8 mouse cellular contexts compared by ENCODE assay signal in genomic region chr16:4639831-4640237, GRCm38 (mm10). TPM values are rescaled to one million over a fixed set of nuclear protein-coding genes. Genes with fewer than 3 reads are reported as not detected.
A peak's percentile ranks its signal among the peaks of the same experiment; 100 is the strongest.
DNase-seq lines count a peak whose midpoint lies in the region; ATAC-seq and TF ChIP-seq lines count a peak whose summit lies in the region.

Vasn (plus strand) TSS chr16:4639941.
Dnaja3 (plus strand) TSS chr16:4639989.

- no peak within 1 kb of the TSS for H3K27ac ChIP-seq in forebrain, embryonic 14.5 days (ENCODE audit: low read depth, low read length)
- peak within 1 kb of the TSS; percentile 93 for H3K27ac ChIP-seq in heart, postnatal 0 days (ENCODE audit: low read depth)
- peak within 1 kb of the TSS; percentile 75 for H3K27ac ChIP-seq in liver, embryonic 15.5 days (replicated peaks)
- peak within 1 kb of the TSS; percentile 77 for H3K27ac ChIP-seq in neural tube, embryonic 13.5 days (replicated peaks)

- H3K9me3 ChIP-seq in forebrain, embryonic 14.5 days (replicated peaks; ENCODE audit: control insufficient read depth, low read length): no peaks in the 10 kb centered on the region
- no peaks in the 10 kb centered on the region for H3K9me3 ChIP-seq in heart, postnatal 0 days (replicated peaks; ENCODE audit: control insufficient read depth, low read length)
- H3K9me3 ChIP-seq in liver, embryonic 15.5 days (replicated peaks): no peaks in the 10 kb centered on the region
- no peaks in the 10 kb centered on the region for H3K9me3 ChIP-seq in neural tube, embryonic 13.5 days

- peaks cover 30% of the 10 kb centered on the region for H3K4me1 ChIP-seq in forebrain, embryonic 14.5 days (ENCODE audit: control insufficient read depth, insufficient read depth, low read length)
- H3K4me1 ChIP-seq in heart, postnatal 0 days (ENCODE audit: control insufficient read depth, insufficient read depth): peaks cover 55% of the 10 kb centered on the region
- H3K4me1 ChIP-seq in liver, embryonic 15.5 days (replicated peaks): peaks cover 43% of the 10 kb centered on the region
- H3K4me1 ChIP-seq in neural tube, embryonic 13.5 days (replicated peaks): peaks cover 53% of the 10 kb centered on the region

- no peak for TF ChIP-seq CTCF in heart, postnatal 0 days (IDR thresholded peaks at IDR 0.05; ENCODE audit: low read depth)

- peak within 1 kb of the TSS; percentile 65 for H3K9ac ChIP-seq in forebrain, embryonic 14.5 days (ENCODE audit: low read length)
- peak within 1 kb of the TSS; percentile 73 for H3K9ac ChIP-seq in heart, postnatal 0 days (replicated peaks; ENCODE audit: low read depth, low read length)
- peak within 1 kb of the TSS; percentile 54 for H3K9ac ChIP-seq in liver, embryonic 15.5 days
- H3K9ac ChIP-seq in neural tube, embryonic 13.5 days: peak within 1 kb of the TSS; percentile 75

- peak within 1 kb of the TSS; percentile 41 for H3K4me3 ChIP-seq in forebrain, embryonic 14.5 days (ENCODE audit: low read depth, low read length)
- H3K4me3 ChIP-seq in heart, postnatal 0 days (ENCODE audit: low read depth, low read length): peak within 1 kb of the TSS; percentile 71
- H3K4me3 ChIP-seq in liver, embryonic 15.5 days (replicated peaks): peak within 1 kb of the TSS; percentile 61
- H3K4me3 ChIP-seq in neural tube, embryonic 13.5 days: peak within 1 kb of the TSS; percentile 56

- H3K27me3 ChIP-seq in forebrain, embryonic 14.5 days (replicated peaks; ENCODE audit: control insufficient read depth, insufficient read depth, low read length): no peaks in the 10 kb centered on the region
- H3K27me3 ChIP-seq in heart, postnatal 0 days (ENCODE audit: control insufficient read depth, insufficient read depth, low read length): no peaks in the 10 kb centered on the region
- H3K27me3 ChIP-seq in liver, embryonic 15.5 days: no peaks in the 10 kb centered on the region
- no peaks in the 10 kb centered on the region for H3K27me3 ChIP-seq in neural tube, embryonic 13.5 days

- TF ChIP-seq EP300 in heart, postnatal 0 days (IDR thresholded peaks at IDR 0.05; ENCODE audit: low read depth): no peak

- 1% methylated on average over 22 of the region's 22 CpGs for WGBS in forebrain, embryonic 14.5 days
- WGBS in heart, postnatal 0 days: under 1% methylated on average over 22 of the region's 22 CpGs
- under 1% methylated on average over 22 of the region's 22 CpGs for WGBS in liver, embryonic 15.5 days (ENCODE audit: insufficient replicate concordance)
- WGBS in neural tube, embryonic 13.5 days: under 1% methylated on average over 22 of the region's 22 CpGs

- peak; percentile 92 for DNase-seq in 3134 (ENCODE audit: extremely low read depth, insufficient read length, low spot score)
- DNase-seq in adrenal gland, postnatal 25 days: peak; percentile 87
- DNase-seq in forebrain, embryonic 14.5 days (ENCODE audit: low spot score): peak; percentile 84
- peak; percentile 91 for DNase-seq in heart, postnatal 0 days (ENCODE audit: low spot score)
- peak; percentile 94 to 96 for DNase-seq in kidney, postnatal 4 days
- DNase-seq in telencephalon, adult 2 months (ENCODE audit: low read depth, low spot score): peak; percentile 46

- peak within 1 kb of the TSS; percentile 82 for H3K4me2 ChIP-seq in forebrain, embryonic 14.5 days (ENCODE audit: low read length)
- H3K4me2 ChIP-seq in heart, postnatal 0 days (ENCODE audit: low read depth, low read length): peak within 1 kb of the TSS; percentile 75
- peak within 1 kb of the TSS; percentile 94 for H3K4me2 ChIP-seq in liver, embryonic 15.5 days
- peak within 1 kb of the TSS; percentile 78 for H3K4me2 ChIP-seq in neural tube, embryonic 13.5 days

- H3K36me3 ChIP-seq in forebrain, embryonic 14.5 days (ENCODE audit: control insufficient read depth, insufficient read depth, low read length): peaks cover under 1% of the 10 kb centered on the region; the same call in 1 of the 2 replicates
- H3K36me3 ChIP-seq in heart, postnatal 0 days (replicated peaks; ENCODE audit: control insufficient read depth, insufficient read depth, low read length): no peaks in the 10 kb centered on the region
- H3K36me3 ChIP-seq in liver, embryonic 15.5 days (replicated peaks): peaks cover 14% of the 10 kb centered on the region
- 0 out of 2 replicates have a peak, but pooled peaks cover 6% of the 10 kb centered on the region for H3K36me3 ChIP-seq in neural tube, embryonic 13.5 days

- ATAC-seq in forebrain, embryonic 14.5 days: peak; percentile 90
- peak; percentile 78 for ATAC-seq in heart, postnatal 0 days (ENCODE audit: insufficient read depth, low read depth)
- peak; percentile 91 for ATAC-seq in liver, embryonic 15.5 days (ENCODE audit: insufficient read depth)
- peak; percentile 92 for ATAC-seq in neural tube, embryonic 13.5 days (ENCODE audit: low read depth)

RNA-seq across cellular contexts. Expression of gene Vasn, which starts in this region (rescaled TPM):
- total RNA-seq in adrenal gland, postnatal 25 days (2021): 5.4 and 9.3 TPM in 2 replicates
- 2.1 and 2.8 TPM in 2 replicates for polyA plus RNA-seq in forebrain, embryonic 14.5 days (2014; fragmentation: Nextera tagmentation; extraction: Ambion mirVana)
- total RNA-seq in heart, postnatal 0 days (2014; rRNA removed; ENCODE audit: low replicate concordance): 38.7 and 64.8 TPM in 2 replicates
- polyA plus RNA-seq in heart, postnatal 0 days (2015; fragmentation: Nextera tagmentation; extraction: Ambion mirVana): 8.1 and 9.3 TPM in 2 replicates
- polyA plus RNA-seq in liver, embryonic 15.5 days (2015; fragmentation: Nextera tagmentation; extraction: Ambion mirVana): 2.4 and 2.8 TPM in 2 replicates
- 6.7 TPM in 2 replicates for polyA plus RNA-seq in neural tube, embryonic 13.5 days (2015; fragmentation: Nextera tagmentation; extraction: Ambion mirVana)

RNA-seq across cellular contexts. Expression of gene Dnaja3, which starts in this region (rescaled TPM):
- 117 and 125 TPM in 2 replicates for total RNA-seq in adrenal gland, postnatal 25 days (2021)
- 39.7 and 47.4 TPM in 2 replicates for polyA plus RNA-seq in forebrain, embryonic 14.5 days (2014; fragmentation: Nextera tagmentation; extraction: Ambion mirVana)
- 99.6 and 102 TPM in 2 replicates for total RNA-seq in heart, postnatal 0 days (2014; rRNA removed; ENCODE audit: low replicate concordance)
- polyA plus RNA-seq in heart, postnatal 0 days (2015; fragmentation: Nextera tagmentation; extraction: Ambion mirVana): 99.5 and 103 TPM in 2 replicates
- polyA plus RNA-seq in liver, embryonic 15.5 days (2015; fragmentation: Nextera tagmentation; extraction: Ambion mirVana): 45.7 and 50.1 TPM in 2 replicates
- polyA plus RNA-seq in neural tube, embryonic 13.5 days (2015; fragmentation: Nextera tagmentation; extraction: Ambion mirVana): 55.7 and 59.2 TPM in 2 replicates
